Mouse (Mus musculus): ENCODE measurements around the gene Ctrl.

GRCm38 (mm10) chr8:105935863-105936603 is 2.4 kb upstream of the Ctrl start:
- no peak for TF ChIP-seq CTCF (IDR thresholded peaks at IDR 0.05; ENCODE audit: control insufficient read depth, insufficient read depth, insufficient read length)
- no peak for TF ChIP-seq USF1 (IDR thresholded peaks at IDR 0.05; ENCODE audit: low read depth)
- TF ChIP-seq MAX (IDR thresholded peaks at IDR 0.05) = no peak
- no peak for TF ChIP-seq MYOG (IDR thresholded peaks at IDR 0.05; ENCODE audit: control insufficient read depth, extremely low read depth, insufficient read length)
- TF ChIP-seq CEBPB (IDR thresholded peaks at IDR 0.05; ENCODE audit: low read depth) = no peak
- no peak for TF ChIP-seq FOSL1 (IDR thresholded peaks at IDR 0.05; ENCODE audit: insufficient read depth, low read length, poor library complexity, severe bottlenecking)
